Mouse (Mus musculus): ENCODE data around the gene Ctsw.

The Ctsw gene

GRCm38 (mm10) chr19:5429806-5430205 is 38.5 kb downstream of the Ctsw start:
- DNase-seq = peak; percentile 78 to 81

GRCm38 (mm10) chr19:5429219-5429618 is 39.1 kb downstream of the Ctsw start:
- DNase-seq = no peak

- peak in 1 of 2 experiments; percentile 55 for DNase-seq
Observed at GRCm38 (mm10) chr19:5428083-5428482, 40.2 kb downstream of the Ctsw start.

GRCm38 (mm10) chr19:5426640-5427290 is 41.5 kb downstream of the Ctsw start:
- DNase-seq = no peak

- peak in 1 of 2 experiments; percentile 46 for DNase-seq
Observed at GRCm38 (mm10) chr19:5425906-5426565, 42.3 kb downstream of the Ctsw start.

GRCm38 (mm10) chr19:5424782-5425741 is 43.2 kb downstream of the Ctsw start, which contains the start of the genes Drap1 and AI837181:
Gene Drap1 (minus strand): TSS chr19:5424979.
Gene AI837181 (plus strand): TSS chr19:5425144.
- peak; percentile 97 to 98 for DNase-seq

- peak; percentile 80 to 84 for DNase-seq
Observed at GRCm38 (mm10) chr19:5424092-5424781, 44.1 kb downstream of the Ctsw start.

- DNase-seq = peak; percentile 21 to 22
Observed at GRCm38 (mm10) chr19:5423561-5423960, 44.7 kb downstream of the Ctsw start.

- DNase-seq = peak in 1 of 2 experiments; percentile 26
Observed at GRCm38 (mm10) chr19:5422895-5423443, 45.3 kb downstream of the Ctsw start.

GRCm38 (mm10) chr19:5422267-5422666 is 46.0 kb downstream of the Ctsw start:
- peak; percentile 55 to 59 for DNase-seq

GRCm38 (mm10) chr19:5421784-5422183 is 46.5 kb downstream of the Ctsw start:
- DNase-seq = no peak

- DNase-seq = no peak
Observed at GRCm38 (mm10) chr19:5420579-5420978, 47.7 kb downstream of the Ctsw start.

- DNase-seq = no peak
Observed at GRCm38 (mm10) chr19:5419630-5420029, 48.7 kb downstream of the Ctsw start.

- no peak for DNase-seq
Observed at GRCm38 (mm10) chr19:5418750-5419466, 49.4 kb downstream of the Ctsw start.
